Mouse (Mus musculus): Measurements from ENCODE around the gene Prkcb. TPM values are rescaled to one million over a fixed set of nuclear protein-coding genes. Genes with fewer than 3 reads are reported as not detected.

Prkcb gene
- polyA plus RNA-seq, 1 experiment from 2014 or later, result 2.1 TPM

GRCm38 (mm10) chr7:122287217-122287616 lies 1.3 kb upstream of the Prkcb start:
- no peak for ATAC-seq (replicated peaks; ENCODE audit: low FRiP score, low read depth)
- Histone ChIP-seq H3K4me2 (ENCODE audit: low read length) (no peak overlapping the region), H3K9ac (ENCODE audit: low read depth, low read length) (no peak overlapping the region), H3K4me3 (replicated peaks; ENCODE audit: low read depth, low read length) (no peak overlapping the region), H3K27me3 (ENCODE audit: insufficient read depth, low read length) (peaks cover 30% of the 10 kb centered on the region), H3K4me1 (replicated peaks; ENCODE audit: insufficient read depth, low read length) (peaks cover 10% of the 10 kb centered on the region; the same call in 1 of the 2 replicates), H3K36me3 (ENCODE audit: insufficient read depth, low read length) (no peaks in the 10 kb centered on the region), H3K9me3 (replicated peaks; ENCODE audit: low read length) (no peaks in the 10 kb centered on the region), H3K27ac (no peak overlapping the region)
- no peak for DNase-seq (ENCODE audit: low spot score)
- 9% methylated on average over 1 of the region's 1 CpGs for WGBS
- TF ChIP-seq CTCF (IDR thresholded peaks at IDR 0.05; ENCODE audit: low read depth), result no peak

- no peaks in the 10 kb centered on the region for H3K36me3 ChIP-seq (ENCODE audit: insufficient read depth, low read length)
- peak overlapping the region; percentile 90 for H3K4me2 ChIP-seq (ENCODE audit: low read length)
- DNase-seq (ENCODE audit: low spot score) (no peak), ATAC-seq (replicated peaks; ENCODE audit: low FRiP score, low read depth) (peak; percentile 33)
- H3K4me1 ChIP-seq (replicated peaks; ENCODE audit: insufficient read depth, low read length), result peaks cover 10% of the 10 kb centered on the region; the same call in 1 of the 2 replicates
- no peak overlapping the region for H3K27ac ChIP-seq
- H3K9ac ChIP-seq (ENCODE audit: low read depth, low read length), result no peak overlapping the region
- H3K9me3 ChIP-seq (replicated peaks; ENCODE audit: low read length), result no peaks in the 10 kb centered on the region
- H3K4me3 ChIP-seq (replicated peaks; ENCODE audit: low read depth, low read length), result peak overlapping the region; percentile 59
- TF ChIP-seq CTCF (IDR thresholded peaks at IDR 0.05; ENCODE audit: low read depth), result no peak
- WGBS, result 1% methylated on average over 58 of the region's 66 CpGs
- peaks cover 30% of the 10 kb centered on the region for H3K27me3 ChIP-seq (ENCODE audit: insufficient read depth, low read length)
Observed at GRCm38 (mm10) chr7:122289243-122290111, 926 bp downstream of the Prkcb start.

- H3K4me3 ChIP-seq (replicated peaks; ENCODE audit: low read depth, low read length), result peak overlapping the region; percentile 59; the same call in 1 of the 2 replicates
- H3K27me3 ChIP-seq (ENCODE audit: insufficient read depth, low read length), result peaks cover 30% of the 10 kb centered on the region
- WGBS, result 4% methylated on average over 12 of the region's 12 CpGs
- TF ChIP-seq CTCF (IDR thresholded peaks at IDR 0.05; ENCODE audit: low read depth), result peak; percentile 49
- no peak overlapping the region for H3K9ac ChIP-seq (ENCODE audit: low read depth, low read length)
- DNase-seq (ENCODE audit: low spot score) (no peak), ATAC-seq (replicated peaks; ENCODE audit: low FRiP score, low read depth) (peak; percentile 12; the same call in 1 of the 2 replicates)
- no peaks in the 10 kb centered on the region for H3K9me3 ChIP-seq (replicated peaks; ENCODE audit: low read length)
- H3K4me1 ChIP-seq (replicated peaks; ENCODE audit: insufficient read depth, low read length), result peaks cover 10% of the 10 kb centered on the region; the same call in 1 of the 2 replicates
- no peak overlapping the region for H3K27ac ChIP-seq
- peak overlapping the region; percentile 90 for H3K4me2 ChIP-seq (ENCODE audit: low read length)
- H3K36me3 ChIP-seq (ENCODE audit: insufficient read depth, low read length), result no peaks in the 10 kb centered on the region
Observed at GRCm38 (mm10) chr7:122290165-122290564, 1.6 kb downstream of the Prkcb start.

- no peak for DNase-seq (ENCODE audit: low spot score)
- no peak overlapping the region for H3K9ac ChIP-seq (ENCODE audit: low read depth, low read length)
- no peak overlapping the region for H3K27ac ChIP-seq
- no peaks in the 10 kb centered on the region for H3K36me3 ChIP-seq (ENCODE audit: insufficient read depth, low read length)
- H3K27me3 ChIP-seq (ENCODE audit: insufficient read depth, low read length), result peaks cover 30% of the 10 kb centered on the region
- peaks cover 10% of the 10 kb centered on the region; the same call in 1 of the 2 replicates for H3K4me1 ChIP-seq (replicated peaks; ENCODE audit: insufficient read depth, low read length)
- H3K9me3 ChIP-seq (replicated peaks; ENCODE audit: low read length), result no peaks in the 10 kb centered on the region
- no peak overlapping the region for H3K4me2 ChIP-seq (ENCODE audit: low read length)
- TF ChIP-seq CTCF (IDR thresholded peaks at IDR 0.05; ENCODE audit: low read depth), result no peak
- WGBS, result 71% methylated on average over 3 of the region's 3 CpGs
- H3K4me3 ChIP-seq (replicated peaks; ENCODE audit: low read depth, low read length), result no peak overlapping the region
- no peak for ATAC-seq (replicated peaks; ENCODE audit: low FRiP score, low read depth)
Observed at GRCm38 (mm10) chr7:122290771-122291170, 2.2 kb downstream of the Prkcb start.

GRCm38 (mm10) chr7:122292151-122292550 lies 3.6 kb downstream of the Prkcb start:
- H3K27ac ChIP-seq, result no peak overlapping the region
- DNase-seq (ENCODE audit: low spot score) (no peak), ATAC-seq (replicated peaks; ENCODE audit: low FRiP score, low read depth) (no peak)
- TF ChIP-seq CTCF (IDR thresholded peaks at IDR 0.05; ENCODE audit: low read depth), result no peak
- H3K9me3 ChIP-seq (replicated peaks; ENCODE audit: low read length), result no peaks in the 10 kb centered on the region
- H3K4me1 ChIP-seq (replicated peaks; ENCODE audit: insufficient read depth, low read length), result peaks cover 10% of the 10 kb centered on the region; the same call in 1 of the 2 replicates
- H3K27me3 ChIP-seq (ENCODE audit: insufficient read depth, low read length), result peaks cover 29% of the 10 kb centered on the region
- 53% methylated on average over 7 of the region's 7 CpGs for WGBS
- H3K36me3 ChIP-seq (ENCODE audit: insufficient read depth, low read length), result no peaks in the 10 kb centered on the region
- H3K4me3 ChIP-seq (replicated peaks; ENCODE audit: low read depth, low read length), result no peak overlapping the region
- H3K9ac ChIP-seq (ENCODE audit: low read depth, low read length), result no peak overlapping the region
- H3K4me2 ChIP-seq (ENCODE audit: low read length), result no peak overlapping the region

- Histone ChIP-seq H3K36me3 (ENCODE audit: insufficient read depth, low read length) (no peaks in the 10 kb centered on the region), H3K9me3 (replicated peaks; ENCODE audit: low read length) (no peaks in the 10 kb centered on the region), H3K27ac (no peak overlapping the region), H3K4me1 (replicated peaks; ENCODE audit: insufficient read depth, low read length) (peaks cover 6% of the 10 kb centered on the region; the same call in 1 of the 2 replicates), H3K9ac (ENCODE audit: low read depth, low read length) (no peak overlapping the region), H3K27me3 (ENCODE audit: insufficient read depth, low read length) (peaks cover 18% of the 10 kb centered on the region), H3K4me2 (ENCODE audit: low read length) (no peak overlapping the region), H3K4me3 (replicated peaks; ENCODE audit: low read depth, low read length) (no peak overlapping the region)
- ATAC-seq (replicated peaks; ENCODE audit: low FRiP score, low read depth), result no peak
- WGBS, result 52% methylated on average over 7 of the region's 7 CpGs
- no peak for DNase-seq (ENCODE audit: low spot score)
- TF ChIP-seq CTCF (IDR thresholded peaks at IDR 0.05; ENCODE audit: low read depth), result no peak
Observed at GRCm38 (mm10) chr7:122294111-122294510, 5.6 kb downstream of the Prkcb start.
